Mouse (Mus musculus) CH12.LX (cell line): ENCODE measurements at regions not wholly inside any gene's neighbourhood (a gene's known extent, or its start where the extent isn't known, plus 50 kb on each side); places are given as distances from the start of the nearest gene placed in this dataset.

ENCODE experiments used
- DNase-seq: peaks from one replicate; pipeline ENCODE4 v3.0.0-alpha.2; 2013; ENCODE audit errors: extremely low read depth
- H3K27ac ChIP-seq: 2 replicates; pipeline ENCODE4 v1.5.1; 2012; ENCODE audit warnings: low read depth, mild to moderate bottlenecking, control low read depth, moderate library complexity; ENCODE audit not compliant: insufficient read depth
- H3K27me3 ChIP-seq: replicated peaks from 2 replicates; pipeline ENCODE3; 2012; ENCODE audit warnings: inconsistent platforms
- H3K36me3 ChIP-seq, 2 experiments: replicated peaks in 1 of 2; 2 replicates each; pipeline versions ENCODE3 to v1.6.1; 2012; ENCODE audit warnings: inconsistent platforms in 1 of 2, low read length in 1 of 2, mild to moderate bottlenecking in 1 of 2, mixed read lengths in 1 of 2, moderate library complexity in 1 of 2; ENCODE audit not compliant: control insufficient read depth in 1 of 2, insufficient read depth in 1 of 2
- H3K4me1 ChIP-seq, 2 experiments: 2 replicates each; pipeline ENCODE4 v1.6.1; 2012; ENCODE audit warnings: inconsistent platforms in 1 of 2, moderate library complexity in 1 of 2; ENCODE audit not compliant: insufficient read depth in 2 of 2, control insufficient read depth in 1 of 2
- H3K4me2 ChIP-seq: 2 replicates; pipeline ENCODE4 v1.6.1; 2012; ENCODE audit warnings: low read depth, mild to moderate bottlenecking, control low read depth; ENCODE audit not compliant: poor library complexity, insufficient read depth, severe bottlenecking
- H3K4me3 ChIP-seq, 3 experiments: fragments of 150-350 bp in 1 of 3; sonication (generic) in 1 of 3; replicated peaks in 1 of 3; 2 replicates each; pipeline versions ENCODE3 to v1.5.1; 2011 to 2012; ENCODE audit warnings: low read depth in 2 of 3, low read length in 2 of 3, mild to moderate bottlenecking in 2 of 3, moderate library complexity in 2 of 3, control low read depth in 1 of 3, improper control_type of control experiment in 1 of 3, inconsistent platforms in 1 of 3, mixed read lengths in 1 of 3; ENCODE audit not compliant: poor library complexity in 1 of 3
- H3K79me2 ChIP-seq: replicated peaks from 2 replicates; pipeline ENCODE4 v1.6.1; 2012; ENCODE audit warnings: mild to moderate bottlenecking, moderate library complexity; ENCODE audit not compliant: control insufficient read depth, poor library complexity, insufficient read depth, severe bottlenecking; ENCODE audit errors: extremely low read depth
- H3K9ac ChIP-seq: 2 replicates; pipeline ENCODE4 v1.6.1; 2012; ENCODE audit warnings: low read depth, mild to moderate bottlenecking, control low read depth, moderate library complexity; ENCODE audit not compliant: insufficient read depth
- H3K9me3 ChIP-seq: replicated peaks from 2 replicates; pipeline ENCODE3; 2012; ENCODE audit warnings: low read length, inconsistent platforms, mixed read lengths
- CHD1 ChIP-seq: IDR thresholded peaks from 2 replicates; pipeline ENCODE4 v1.6.1; 2012; ENCODE audit warnings: low read depth, low read length, improper control_type of control experiment, inconsistent platforms
- CHD2 ChIP-seq: IDR thresholded peaks from 2 replicates; pipeline ENCODE4 v1.6.1; 2011; ENCODE audit warnings: low read length, improper control_type of control experiment
- ELF1 ChIP-seq: IDR thresholded peaks from 2 replicates; pipeline ENCODE4 v1.6.1; 2014; ENCODE audit warnings: low read depth, mild to moderate bottlenecking, inconsistent platforms, low read length, improper control_type of control experiment
- EP300 ChIP-seq: IDR thresholded peaks from 2 replicates; pipeline ENCODE4 v1.6.1; 2011; ENCODE audit warnings: low read length, improper control_type of control experiment
- ETS1 ChIP-seq: conservative IDR thresholded peaks from 2 replicates; pipeline ENCODE4 v1.6.1; 2012; ENCODE audit warnings: low read depth, mild to moderate bottlenecking, inconsistent platforms, low read length, improper control_type of control experiment, moderate library complexity
- HCFC1 ChIP-seq: IDR thresholded peaks from 2 replicates; pipeline ENCODE4 v1.6.1; 2012; ENCODE audit warnings: low read depth, mild to moderate bottlenecking, inconsistent platforms, low read length, improper control_type of control experiment
- JUN ChIP-seq: IDR thresholded peaks from 2 replicates; pipeline ENCODE4 v1.6.1; 2011; ENCODE audit warnings: low read depth, mild to moderate bottlenecking, low read length, improper control_type of control experiment, moderate library complexity; ENCODE audit not compliant: insufficient read depth
- KAT2A ChIP-seq: IDR thresholded peaks from 2 replicates; pipeline ENCODE4 v1.6.1; 2012; ENCODE audit warnings: low read length, improper control_type of control experiment, inconsistent platforms; ENCODE audit not compliant: insufficient replicate concordance
- MAFK ChIP-seq: IDR thresholded peaks from 2 replicates; pipeline ENCODE4 v1.6.1; 2011; ENCODE audit warnings: low read length, improper control_type of control experiment; ENCODE audit not compliant: insufficient replicate concordance
- MAX ChIP-seq: IDR thresholded peaks from 2 replicates; pipeline ENCODE4 v1.6.1; 2011; ENCODE audit warnings: low read length, improper control_type of control experiment
- MAZ ChIP-seq: IDR thresholded peaks from 2 replicates; pipeline ENCODE4 v1.6.1; 2012; ENCODE audit warnings: low read depth, mild to moderate bottlenecking, inconsistent platforms, low read length, improper control_type of control experiment, moderate library complexity
- MXI1 ChIP-seq: IDR thresholded peaks from 2 replicates; pipeline ENCODE4 v1.6.1; 2011; ENCODE audit warnings: mild to moderate bottlenecking, low read depth, low read length, improper control_type of control experiment
- NRF1 ChIP-seq: IDR thresholded peaks from 2 replicates; pipeline ENCODE4 v1.6.1; 2014; ENCODE audit warnings: low read depth, mild to moderate bottlenecking, inconsistent platforms, low read length, improper control_type of control experiment, moderate library complexity
- POLR2AphosphoS2 ChIP-seq: IDR thresholded peaks from 2 replicates; pipeline ENCODE4 v1.6.1; 2011; ENCODE audit warnings: low read depth, low read length, improper control_type of control experiment
- SMC3 ChIP-seq: IDR thresholded peaks from 2 replicates; pipeline ENCODE4 v1.6.1; 2011; ENCODE audit warnings: low read depth, low read length, improper control_type of control experiment
- UBTF ChIP-seq: IDR thresholded peaks from 2 replicates; pipeline ENCODE4 v1.6.1; 2012; ENCODE audit warnings: low read depth, mild to moderate bottlenecking, inconsistent platforms, low read length, improper control_type of control experiment, moderate library complexity
- USF1 ChIP-seq: IDR thresholded peaks from 2 replicates; pipeline ENCODE4 v1.6.1; 2014; ENCODE audit warnings: low read depth, mild to moderate bottlenecking, inconsistent platforms, low read length, improper control_type of control experiment
- ZC3H11A ChIP-seq: IDR thresholded peaks from 2 replicates; pipeline ENCODE4 v1.6.1; 2012; ENCODE audit warnings: low read depth, mild to moderate bottlenecking, inconsistent platforms, low read length, improper control_type of control experiment
- ZKSCAN1 ChIP-seq: IDR thresholded peaks from 2 replicates; pipeline ENCODE4 v1.6.1; 2012; ENCODE audit warnings: low read depth, inconsistent platforms, low read length, improper control_type of control experiment, borderline replicate concordance
- ZMIZ1 ChIP-seq: IDR thresholded peaks from 2 replicates; pipeline ENCODE4 v1.6.1; 2012; ENCODE audit warnings: low read depth, mild to moderate bottlenecking, inconsistent platforms, low read length, improper control_type of control experiment
- ZNF384 ChIP-seq: IDR thresholded peaks from 2 replicates; pipeline ENCODE4 v1.6.1; 2012; ENCODE audit warnings: low read depth, low read length, improper control_type of control experiment, inconsistent platforms
- dilution Hi-C: fragments of 300-500 bp; cut with MboI; formaldehyde crosslinking; loops from 2 replicates; pipeline ENCODE4 v1.14.3; 2020; ENCODE audit warnings: low sequenced_read_pairs; ENCODE audit not compliant: extremely low pct_unique_long_range_greater_than_20kb, extremely low pct_ligation_motif_present
- in situ Hi-C: fragments of 300-500 bp; cut with MboI; formaldehyde crosslinking; loops from 3 replicates; pipeline ENCODE4 v1.14.3; 2019; ENCODE audit warnings: low sequenced_read_pairs, low pct_ligation_motif_present, low pct_unique_long_range_greater_than_20kb, mixed read lengths

- Histone ChIP-seq H3K36me3 (no peaks in the 10 kb centered on the region), H3K4me2 (no peak overlapping the region), H3K27ac (no peak overlapping the region), H3K9me3 (no peaks in the 10 kb centered on the region), H3K9ac (no peak overlapping the region), H3K4me3 (no peak overlapping the region), H3K4me1 (no peaks in the 10 kb centered on the region; a peak in 1 of 4 replicates), H3K27me3 (no peaks in the 10 kb centered on the region), H3K79me2 (no peaks in the 10 kb centered on the region)
- dilution Hi-C loops: no loop called here
- no peak for DNase-seq
- in situ Hi-C loops: no loop called here
- no peak for TF ChIP-seq ETS1
- TF ChIP-seq CHD2: no peak
- no peak for TF ChIP-seq EP300
- TF ChIP-seq ZMIZ1: no peak
- no peak for TF ChIP-seq KAT2A
- no peak for TF ChIP-seq NRF1
- no peak for TF ChIP-seq ZKSCAN1
- no peak for TF ChIP-seq SMC3
- TF ChIP-seq MAX: no peak
- TF ChIP-seq UBTF: no peak
- TF ChIP-seq HCFC1: no peak
- no peak for TF ChIP-seq ZNF384
- TF ChIP-seq ZC3H11A: no peak
- no peak for TF ChIP-seq MXI1
- no peak for TF ChIP-seq ELF1
- no peak for TF ChIP-seq POLR2AphosphoS2
- TF ChIP-seq MAZ: no peak
- no peak for TF ChIP-seq JUN
- TF ChIP-seq USF1: no peak
These were observed 213.0 kb upstream of the Nrsn1 start for GRCm38 (mm10) chr13:25483309-25483708.

DNA sequence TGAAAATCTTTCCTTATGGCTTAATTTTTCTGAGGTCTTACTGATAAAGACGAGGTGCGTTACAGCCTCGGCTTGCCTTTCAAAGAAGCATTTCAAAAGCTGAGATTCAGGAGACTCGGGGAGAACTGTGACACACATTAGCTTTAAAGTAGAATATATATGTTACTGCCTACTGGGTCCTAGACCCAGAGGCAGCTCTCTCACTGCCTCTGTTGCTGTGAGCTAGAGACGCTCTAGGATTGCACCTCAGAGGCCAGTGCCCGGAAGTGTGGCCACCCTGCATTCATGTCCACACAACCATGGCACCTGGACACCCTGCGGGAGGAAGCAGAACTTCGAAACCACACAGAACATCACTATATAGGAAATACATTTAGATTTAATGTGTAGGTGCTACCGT, 181.6 kb upstream of the Nrsn1 start:
- Histone ChIP-seq H3K4me3 (no peak overlapping the region), H3K79me2 (no peaks in the 10 kb centered on the region), H3K9ac (no peak overlapping the region), H3K36me3 (no peaks in the 10 kb centered on the region), H3K4me2 (no peak overlapping the region), H3K27ac (no peak overlapping the region), H3K9me3 (no peaks in the 10 kb centered on the region), H3K4me1 (no peaks in the 10 kb centered on the region), H3K27me3 (no peaks in the 10 kb centered on the region)
- DNase-seq: no peak
- dilution Hi-C loops (no loop called here), in situ Hi-C loops (no loop called here)
- TF ChIP-seq KAT2A (no peak), CHD1 (no peak), MAFK (no peak)
